Mouse (Mus musculus): ENCODE results near the gene Synpo2l.
"Not testable (repeated sequence)": the region's sequence is repeated elsewhere in the genome, so short reads cannot be mapped to it uniquely, and the experiment has no call there.

The Synpo2l gene

DNA sequence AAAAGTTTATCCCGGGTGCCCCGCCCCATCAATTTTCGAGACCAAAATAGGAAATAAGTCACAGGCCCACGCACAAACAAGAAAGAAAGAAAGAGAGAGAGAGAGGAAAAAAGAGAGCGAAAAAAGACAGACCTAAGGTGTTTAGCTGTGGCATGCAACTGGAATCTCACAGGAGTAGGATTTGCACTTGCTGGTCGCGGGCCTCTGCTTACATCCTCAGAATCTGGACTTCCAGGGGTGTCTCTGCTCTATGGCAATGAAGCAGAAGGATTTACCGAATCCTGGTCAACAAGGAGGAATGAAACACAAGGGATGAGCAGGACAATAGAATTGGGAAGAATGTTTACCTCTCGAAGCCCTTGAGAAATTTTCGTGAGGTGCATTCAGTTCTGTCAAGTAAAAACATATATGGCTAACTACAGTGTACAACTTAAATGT is 26.7 kb downstream of the Synpo2l start:
- no peak for DNase-seq (ENCODE audit: low spot score)

DNA sequence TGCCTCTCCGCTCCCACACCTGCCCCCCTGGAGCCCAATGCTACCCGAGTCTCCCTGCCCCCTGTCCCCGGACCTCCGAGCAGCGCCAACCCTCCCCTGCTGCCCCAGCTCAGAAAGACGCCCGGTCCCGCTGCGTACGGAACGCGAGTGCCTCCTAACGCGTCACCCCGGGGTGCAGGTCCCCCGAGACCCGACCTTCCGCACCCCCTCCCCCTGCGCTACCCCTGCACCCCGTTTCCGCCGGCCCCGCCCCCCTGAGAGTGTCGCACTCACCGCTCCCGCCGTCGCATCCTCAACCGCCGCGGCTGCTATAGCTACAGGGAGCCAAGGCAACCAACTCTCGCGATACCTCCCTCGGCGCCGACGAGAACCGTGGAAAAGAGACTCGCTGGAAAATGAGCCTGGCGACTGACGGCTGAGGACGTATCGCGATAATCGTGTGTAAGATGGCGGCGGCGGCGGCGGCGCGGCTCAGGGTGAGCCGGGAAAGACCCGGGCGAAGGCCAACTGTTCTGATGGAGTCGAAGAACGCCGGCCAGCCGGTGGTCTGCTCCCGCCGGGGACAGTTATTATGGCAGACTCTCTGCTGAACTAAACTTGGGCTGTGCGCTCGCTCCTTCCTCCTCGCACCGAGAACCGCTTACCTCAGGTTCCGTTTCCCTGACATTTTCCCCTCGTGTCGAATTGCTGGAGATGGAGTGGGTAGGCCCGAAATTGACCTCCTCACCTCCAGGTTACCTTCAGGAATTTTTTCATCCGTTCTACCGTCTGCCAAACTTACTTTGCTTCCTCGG is 27.3 kb downstream of the Synpo2l start, which contains the start of gene Usp54:
Usp54 (minus strand) TSS at position 420 of the 794 bp plus-strand sequence.
- DNase-seq (ENCODE audit: low spot score), result peak; percentile 98

DNA sequence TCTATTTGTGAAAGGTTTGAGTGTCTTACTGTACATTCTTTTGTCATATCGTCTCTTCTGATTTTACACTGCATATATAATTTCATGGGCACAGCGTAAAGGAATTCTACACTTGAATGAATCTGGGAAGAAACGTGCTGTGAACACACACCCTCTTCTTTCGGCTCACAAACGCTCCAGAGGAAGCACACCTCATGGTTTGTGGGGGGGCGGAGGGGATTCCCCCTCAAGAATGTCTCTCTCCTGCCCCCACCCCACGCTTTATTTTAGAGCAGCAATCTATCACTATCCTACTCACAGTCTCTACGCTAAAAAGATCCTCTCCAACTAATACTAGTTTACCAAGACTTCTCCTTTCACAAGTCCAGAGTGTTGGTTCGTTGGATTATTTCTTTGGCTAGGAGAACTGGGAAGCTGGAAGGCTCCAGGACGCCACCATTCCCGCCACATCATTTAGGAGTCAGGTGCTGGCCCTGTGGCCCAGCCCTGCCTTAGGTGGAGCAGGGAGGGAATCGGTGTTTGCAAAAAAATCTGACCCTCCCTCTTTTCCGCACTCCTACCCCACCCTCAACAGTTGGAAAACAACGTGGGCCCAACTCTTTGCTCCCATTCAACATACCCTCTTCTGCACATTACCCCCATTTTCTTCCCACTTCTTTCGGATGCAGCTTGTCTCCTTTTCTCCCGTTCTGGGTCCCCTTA is 28.1 kb downstream of the Synpo2l start:
- no peak for DNase-seq (ENCODE audit: low spot score)

DNA sequence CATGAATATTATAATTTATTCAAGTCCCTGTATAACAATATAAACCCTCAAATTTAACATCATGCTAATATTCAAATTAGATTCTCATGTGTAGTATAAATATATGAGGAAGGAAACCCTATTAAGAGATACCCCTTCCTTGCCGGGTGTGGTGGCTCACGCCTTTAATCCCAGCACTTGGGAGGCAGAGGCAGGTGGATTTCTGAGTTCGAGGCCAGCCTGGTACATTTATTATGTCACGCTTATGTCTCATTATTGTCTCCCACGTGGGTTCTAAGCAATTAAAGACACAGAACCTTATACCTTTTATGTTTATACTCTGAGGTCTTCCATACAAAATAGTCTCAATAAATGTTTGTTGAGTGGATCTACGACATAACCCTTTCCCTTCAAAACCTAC is 29.5 kb downstream of the Synpo2l start:
- no peak for DNase-seq (ENCODE audit: low spot score)

DNA sequence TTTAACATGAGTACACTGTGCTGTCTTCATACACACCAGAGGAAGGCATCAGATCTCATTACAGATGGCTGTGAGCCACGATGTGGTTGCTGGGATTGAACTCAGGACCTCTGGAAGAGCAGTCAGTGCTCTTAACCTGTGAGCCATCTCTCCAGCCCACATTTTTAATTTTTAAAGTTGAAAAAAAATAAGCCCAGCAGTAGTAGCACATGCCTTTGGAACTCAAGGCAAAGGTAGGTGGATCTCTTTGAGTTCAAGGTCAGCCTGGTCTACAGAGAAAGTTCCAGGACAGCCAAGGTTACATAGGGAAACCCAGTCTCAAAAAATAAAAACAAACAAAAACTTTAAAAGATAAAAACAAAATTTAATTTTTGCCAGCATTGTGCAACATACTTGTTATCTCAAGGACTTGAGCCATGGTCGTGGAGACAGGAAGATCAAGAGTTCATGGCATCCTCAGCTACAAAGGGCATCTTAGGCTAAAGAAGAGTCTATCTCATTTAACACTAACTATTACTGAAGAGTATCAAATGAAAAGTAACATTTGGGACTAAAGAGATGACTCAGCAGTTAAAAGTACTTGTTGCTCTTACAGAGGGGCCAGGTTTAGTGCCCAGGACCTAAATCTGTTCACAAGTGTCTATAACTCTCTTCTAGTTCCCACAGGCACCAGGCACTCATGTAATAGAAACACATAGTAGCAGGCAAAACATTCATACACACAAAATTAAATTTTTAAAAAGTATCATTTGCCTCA is 30.2 kb downstream of the Synpo2l start:
- DNase-seq (ENCODE audit: low spot score), result no peak

DNA sequence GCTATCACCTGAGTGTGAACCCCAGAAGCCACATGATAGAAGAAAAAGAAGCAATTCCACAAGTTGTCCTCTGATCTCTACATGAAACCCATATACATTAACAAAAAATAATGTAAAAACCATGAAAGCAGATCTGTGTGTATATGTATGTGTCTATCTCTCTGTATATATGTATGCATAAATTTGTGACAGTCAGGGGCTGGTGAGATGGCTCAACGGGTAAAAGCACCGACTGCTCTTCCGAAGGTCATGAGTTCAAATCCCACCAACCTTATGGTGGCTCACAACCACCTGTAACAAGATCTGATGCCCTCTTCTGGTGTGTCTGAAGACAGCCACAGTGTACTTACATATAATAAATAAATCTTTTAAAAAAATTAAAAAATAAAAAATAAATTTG is 31.2 kb downstream of the Synpo2l start:
- not testable (repeated sequence) for DNase-seq (ENCODE audit: low spot score)

DNA sequence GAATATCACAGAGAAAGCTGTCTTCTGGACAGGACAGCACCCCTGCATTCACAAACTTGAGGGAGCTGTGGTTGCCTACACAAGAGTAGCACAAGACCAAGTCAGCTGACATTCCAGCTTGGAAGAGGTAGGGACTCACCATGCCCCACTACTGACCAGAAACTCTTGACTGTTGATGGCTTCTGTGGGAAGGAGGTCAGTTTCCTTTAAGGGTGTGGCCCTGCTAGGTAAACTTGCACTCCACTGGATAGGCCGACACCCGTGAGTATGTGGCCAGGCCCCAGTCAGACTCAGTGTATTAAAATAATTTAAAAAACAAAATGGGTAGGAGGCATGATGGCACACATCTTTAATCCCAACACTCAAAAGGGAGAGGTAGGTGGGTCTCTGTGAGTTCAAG is 32.6 kb downstream of the Synpo2l start:
- DNase-seq (ENCODE audit: low spot score), result no peak

DNA sequence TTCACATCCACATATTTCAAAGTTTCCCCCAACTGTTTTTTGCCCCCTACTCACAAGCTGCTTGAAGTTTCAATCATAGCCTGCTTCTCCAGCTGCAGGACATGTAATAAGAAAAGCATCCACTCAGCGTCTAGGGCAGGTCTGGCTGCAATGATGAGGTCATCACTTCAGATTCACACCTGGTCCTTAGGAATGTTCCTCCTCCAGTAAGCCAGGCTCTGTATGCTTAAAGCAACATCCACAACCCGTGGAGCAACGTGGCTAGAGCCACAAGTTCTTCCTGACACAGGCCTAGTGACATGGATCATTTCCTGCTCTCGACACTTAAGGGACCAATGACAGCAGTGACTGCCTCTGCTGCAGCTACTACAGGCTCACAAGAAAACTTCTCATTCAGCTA is 36.9 kb downstream of the Synpo2l start:
- DNase-seq (ENCODE audit: low spot score), result no peak

DNA sequence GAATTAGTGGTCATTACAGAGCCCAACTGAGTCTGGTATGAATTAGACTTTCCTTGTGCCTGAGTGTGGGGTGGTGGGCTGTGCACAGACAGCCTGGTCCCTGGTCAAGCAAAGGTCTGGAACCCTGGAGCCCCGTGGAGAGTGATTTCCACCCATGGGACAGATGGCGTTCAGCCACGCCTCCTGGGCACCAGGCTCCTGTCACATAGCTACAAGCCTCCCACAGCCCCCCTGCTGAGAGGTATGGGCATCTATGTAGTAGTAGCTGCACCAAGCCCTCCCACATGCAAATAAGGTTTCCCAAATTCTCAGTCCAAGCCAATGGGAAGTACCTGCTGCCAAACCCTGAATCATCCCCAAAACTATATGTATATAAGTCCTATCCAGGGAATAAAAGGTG is 41.2 kb downstream of the Synpo2l start:
- DNase-seq (ENCODE audit: low spot score), result no peak

DNA sequence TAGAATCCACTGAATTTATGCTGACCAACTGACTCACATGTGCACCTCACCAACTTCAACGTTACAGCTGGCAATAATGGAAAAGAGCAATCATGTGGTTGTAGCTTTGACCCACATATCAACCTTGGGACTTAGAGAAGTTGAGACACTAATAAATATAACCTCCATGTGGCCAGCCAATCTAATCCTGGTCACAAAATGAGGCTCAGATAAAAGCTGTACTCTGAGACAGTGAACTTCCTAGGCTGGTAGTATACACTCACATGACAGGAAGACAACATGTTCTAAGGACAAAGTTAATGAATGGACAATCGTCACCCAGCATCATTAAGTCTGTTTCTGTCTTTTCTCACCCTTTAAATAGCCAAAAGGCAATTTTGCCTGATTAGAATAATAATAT is 41.7 kb downstream of the Synpo2l start:
- no peak for DNase-seq (ENCODE audit: low spot score)

DNA sequence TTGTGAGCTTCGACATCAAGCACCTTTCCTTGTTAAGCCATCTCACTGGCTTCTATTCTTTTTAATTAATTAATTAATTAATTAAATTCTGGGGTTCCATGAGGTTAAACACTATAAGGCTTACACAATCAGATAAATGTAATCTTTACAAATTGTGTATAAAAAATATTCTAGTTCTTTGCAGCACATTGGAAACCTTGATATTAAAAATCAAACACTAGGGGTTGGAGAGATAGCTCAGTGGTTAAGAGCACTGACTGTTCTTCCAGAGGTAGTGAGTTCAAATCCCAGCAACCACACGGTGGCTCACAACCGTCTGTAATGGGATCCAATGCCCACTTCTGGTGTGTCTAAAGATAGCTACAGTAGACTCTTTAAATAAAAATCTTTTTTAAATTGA is 45.2 kb downstream of the Synpo2l start:
- DNase-seq (ENCODE audit: low spot score), result no peak

DNA sequence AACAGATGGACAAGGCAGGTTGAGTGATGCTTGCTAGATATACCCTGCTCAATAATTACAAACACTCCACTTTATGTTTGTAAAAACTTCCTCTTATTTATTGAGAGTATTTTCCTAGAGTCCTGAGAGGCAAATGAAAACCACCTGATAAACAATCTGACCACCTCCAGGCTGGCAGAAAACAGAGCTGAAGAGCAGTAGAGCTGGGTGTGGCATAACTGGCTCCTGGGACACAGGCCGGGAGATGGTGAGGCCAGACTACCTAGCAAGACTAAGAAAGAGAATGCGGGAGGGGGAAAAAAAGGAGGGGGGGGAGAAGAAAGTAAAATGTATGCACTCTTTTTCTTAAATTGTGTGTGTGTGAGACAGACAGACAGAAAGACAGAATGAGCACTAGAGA is 45.7 kb downstream of the Synpo2l start:
- peak; percentile 15 for DNase-seq (ENCODE audit: low spot score)

DNA sequence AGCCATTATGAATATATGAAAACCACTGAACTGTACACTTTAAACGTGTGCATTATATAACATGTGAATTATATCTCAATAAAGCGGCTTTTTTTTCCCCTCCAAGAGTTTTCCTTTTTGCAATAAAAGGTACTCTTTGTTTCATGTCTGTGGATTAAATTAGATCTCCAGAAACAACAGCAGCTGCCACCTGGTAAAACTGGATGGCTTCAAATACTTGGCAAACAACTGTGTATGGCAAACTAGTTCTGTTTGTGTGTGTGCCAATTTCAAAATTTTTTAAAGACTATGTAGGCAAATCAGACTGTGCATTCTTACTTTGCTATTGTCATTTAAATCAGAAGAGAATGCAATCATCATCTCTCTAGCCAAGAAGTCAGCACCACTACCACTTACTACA is 46.3 kb downstream of the Synpo2l start:
- peak; percentile 7 for DNase-seq (ENCODE audit: low spot score)

DNA sequence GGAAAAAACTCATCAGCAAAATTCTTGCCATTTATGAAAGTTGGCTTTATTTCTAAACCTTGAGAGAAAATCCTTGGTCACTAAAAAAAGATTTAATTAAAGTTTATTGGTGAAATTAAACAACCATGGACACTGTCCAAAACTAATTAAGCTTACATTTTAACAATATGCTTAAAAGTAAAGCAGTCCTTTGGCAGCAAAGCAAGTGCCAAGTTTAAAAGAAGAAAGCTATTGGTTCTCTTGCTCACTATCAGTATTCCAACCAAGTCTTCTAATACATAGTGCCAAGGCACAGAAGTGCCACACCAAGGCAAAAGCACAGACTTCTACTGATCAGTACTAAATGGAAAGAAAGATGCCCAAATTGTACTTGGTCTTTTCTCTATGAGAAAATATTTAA is 49.0 kb downstream of the Synpo2l start:
- DNase-seq (ENCODE audit: low spot score), result no peak

DNA sequence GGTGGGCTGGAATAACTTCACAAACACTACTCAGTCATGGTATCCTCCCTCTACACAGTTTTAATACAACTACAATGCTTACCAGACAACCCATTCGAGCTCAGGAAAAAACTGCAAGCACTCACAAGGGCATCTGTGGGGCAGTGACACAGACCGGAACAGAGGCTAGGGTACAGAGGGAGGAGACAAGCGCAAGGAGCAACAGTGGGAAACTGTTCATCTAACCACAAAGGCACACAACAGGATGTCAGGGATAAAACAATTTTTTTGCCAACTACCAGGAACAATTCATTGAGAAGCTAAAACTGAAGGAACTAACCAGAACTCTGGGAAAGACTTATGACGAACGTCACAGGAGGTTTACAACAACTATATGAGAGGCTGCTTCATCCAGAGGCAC is 49.9 kb downstream of the Synpo2l start:
- no peak for DNase-seq (ENCODE audit: low spot score)

DNA sequence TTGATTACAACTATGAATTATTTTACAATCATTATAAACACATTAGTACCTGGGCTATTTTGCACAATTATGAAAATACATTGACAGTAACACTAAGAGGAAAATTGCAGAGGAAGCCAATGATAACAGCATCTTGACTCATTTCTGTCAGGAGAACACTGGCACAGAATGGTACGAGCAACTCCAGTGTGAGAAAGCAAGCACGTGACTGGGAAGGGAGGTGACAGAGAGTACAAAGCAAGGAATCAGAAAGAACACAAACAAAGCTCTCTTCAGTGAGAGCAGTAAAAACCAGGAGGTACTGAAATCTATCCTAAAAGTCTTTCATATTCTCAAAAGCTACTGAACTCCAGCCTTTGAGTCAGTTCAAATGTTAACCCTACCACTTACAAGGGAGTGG is 51.7 kb downstream of the Synpo2l start:
- no peak for DNase-seq (ENCODE audit: low spot score)

DNA sequence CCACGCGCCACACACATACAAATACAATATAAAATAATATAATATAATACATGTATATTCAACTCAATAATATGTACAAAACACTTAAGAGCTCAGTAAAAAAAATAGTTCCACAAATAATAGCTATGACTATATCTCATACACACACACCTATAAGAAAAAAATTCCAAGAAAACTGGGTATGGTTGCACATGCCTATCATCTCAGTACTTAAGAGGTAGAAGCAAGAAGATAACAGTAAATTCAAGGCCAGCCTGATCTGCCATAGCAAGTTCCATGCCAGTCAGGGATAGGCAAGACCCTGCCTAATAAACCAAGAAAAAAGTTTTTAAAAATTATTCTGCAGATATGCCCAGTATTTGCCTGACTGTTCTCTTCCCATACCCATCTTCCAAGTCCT is 53.1 kb downstream of the Synpo2l start:
- DNase-seq (ENCODE audit: low spot score), result no peak

DNA sequence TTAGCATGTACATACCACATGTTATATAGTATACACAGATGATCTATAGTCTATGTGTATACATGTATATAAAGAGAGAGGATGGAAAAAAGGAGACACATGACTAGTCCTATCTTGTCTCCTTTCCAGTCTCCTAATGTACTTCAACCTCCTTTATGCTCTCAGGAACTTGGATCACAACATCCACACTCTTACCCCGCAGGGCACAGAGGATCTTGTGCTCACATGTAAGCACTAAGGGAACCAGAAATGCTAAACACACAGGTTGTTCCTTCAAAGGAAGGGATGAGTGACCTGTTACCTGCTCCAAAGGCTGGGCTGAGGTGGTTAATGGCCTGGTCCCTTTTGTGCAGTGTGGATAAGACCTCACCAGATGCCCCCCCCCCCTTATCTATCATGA is 55.3 kb downstream of the Synpo2l start:
- no peak for DNase-seq (ENCODE audit: low spot score)

DNA sequence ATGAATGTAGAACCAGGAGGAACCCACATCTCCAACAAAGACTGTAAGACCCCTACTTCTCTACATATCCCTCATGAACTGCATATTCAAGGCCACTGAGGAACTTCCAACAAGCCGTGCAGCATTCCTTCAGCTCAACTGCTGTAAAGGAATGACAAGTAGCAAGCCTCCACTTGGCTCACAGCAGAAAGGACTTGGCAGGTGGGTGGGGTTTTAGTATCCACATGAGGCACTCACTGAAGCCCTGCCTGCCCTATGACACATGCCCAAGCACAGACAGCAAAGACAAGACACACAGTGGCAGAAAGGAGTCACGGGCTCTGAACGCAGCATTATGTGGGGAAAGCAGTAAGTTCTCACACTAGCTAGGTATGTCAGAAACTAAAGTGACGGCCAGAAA is 58.0 kb downstream of the Synpo2l start:
- no peak for DNase-seq (ENCODE audit: low spot score)

DNA sequence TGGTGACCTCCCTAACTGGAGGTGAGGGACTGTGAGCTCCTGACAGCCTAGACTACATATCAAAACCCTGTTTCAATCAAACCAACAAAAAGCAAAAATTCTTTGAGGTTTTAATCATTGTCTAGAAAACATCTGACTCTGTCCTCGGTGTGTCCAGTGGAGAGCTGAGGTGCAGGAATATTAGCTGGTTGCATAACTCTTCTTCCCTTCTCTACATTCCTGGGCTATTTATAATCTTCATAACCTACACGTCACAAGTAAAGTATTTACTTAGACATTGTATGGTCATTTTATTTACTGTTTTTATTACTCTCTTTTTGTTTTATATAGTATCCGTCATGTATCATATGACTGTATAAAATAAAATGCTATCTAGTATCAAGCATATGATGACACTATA is 58.6 kb downstream of the Synpo2l start:
- DNase-seq (ENCODE audit: low spot score), result no peak
